ENCODE assay signal across 7 mouse cellular contexts in genomic region chr6:121064356-121065015, GRCm38 (mm10).
DNase-seq lines count a peak whose midpoint lies in the region; ATAC-seq and TF ChIP-seq lines count a peak whose summit lies in the region.

No protein-coding gene starts in this region.

- H3K27ac ChIP-seq in CH12.LX (ENCODE audit: insufficient read depth, low read depth), result no peak overlapping the region
- H3K27ac ChIP-seq in ES-Bruce4 (ENCODE audit: insufficient read depth, low read length), result no peak overlapping the region
- H3K27ac ChIP-seq in forebrain, postnatal 0 days (ENCODE audit: low read depth, low read length), result peak overlapping the region; percentile 90
- peak overlapping the region; percentile 96 for H3K27ac ChIP-seq in neural tube, embryonic 13.5 days (replicated peaks)

- peak; percentile 98 for ATAC-seq in forebrain, postnatal 0 days
- peak; percentile 89 for ATAC-seq in neural tube, embryonic 13.5 days (ENCODE audit: low read depth)
- ATAC-seq in activated CD4-positive, CD25-positive, alpha-beta regulatory T cell, adult 4 months, result no peak

- H3K4me3 ChIP-seq in CH12.LX (replicated peaks in 1 of 3; ENCODE audit: low read depth in 2 of 3, low read length in 2 of 3, poor library complexity in 1 of 3), result no peak overlapping the region
- peak overlapping the region; percentile 45 for H3K4me3 ChIP-seq in ES-Bruce4 (ENCODE audit: low read depth, low read length)
- H3K4me3 ChIP-seq in forebrain, postnatal 0 days (ENCODE audit: low read depth, low read length), result peak overlapping the region; percentile 0; the same call in 1 of the 2 replicates
- H3K4me3 ChIP-seq in neural tube, embryonic 13.5 days, result peak overlapping the region; percentile 28

- TF ChIP-seq RAD21 in CH12.LX (IDR thresholded peaks at IDR 0.05; ENCODE audit: low read depth, low read length), result no peak

- TF ChIP-seq CTCF in CH12.LX (conservative IDR thresholded peaks at IDR 0.05 in 1 of 2, IDR thresholded peaks at IDR 0.05 in 1 of 2; ENCODE audit: low read depth in 2 of 2, low read length in 2 of 2) (no peak), ES-Bruce4 (IDR thresholded peaks at IDR 0.05; ENCODE audit: low read depth, low read length) (no peak)
- no peak for TF ChIP-seq CTCF in forebrain, postnatal 0 days (IDR thresholded peaks at IDR 0.05; ENCODE audit: low read depth)

- dilution Hi-C loops in CH12.LX (cut with MboI; ENCODE audit: extremely low pct_ligation_motif_present, extremely low pct_unique_long_range_greater_than_20kb, low sequenced_read_pairs), result no loop called here

- H3K27me3 ChIP-seq in CH12.LX (replicated peaks) (no peaks in the 10 kb centered on the region), ES-Bruce4 (ENCODE audit: control insufficient read depth, insufficient read depth, low read length, poor library complexity, severe bottlenecking) (no peaks in the 10 kb centered on the region)
- H3K27me3 ChIP-seq in forebrain, postnatal 0 days (ENCODE audit: insufficient read depth, low read length), result no peaks in the 10 kb centered on the region
- no peaks in the 10 kb centered on the region for H3K27me3 ChIP-seq in neural tube, embryonic 13.5 days

- H3K36me3 ChIP-seq in CH12.LX (replicated peaks in 1 of 2; ENCODE audit: control insufficient read depth in 1 of 2, insufficient read depth in 1 of 2, low read length in 1 of 2), result peaks cover 0 to 42% of the 10 kb centered on the region in 2 experiments
- H3K36me3 ChIP-seq in ES-Bruce4 (ENCODE audit: control insufficient read depth, insufficient read depth, low read length, poor library complexity, severe bottlenecking), result no peaks in the 10 kb centered on the region
- no peaks in the 10 kb centered on the region for H3K36me3 ChIP-seq in forebrain, postnatal 0 days (ENCODE audit: insufficient read depth)
- H3K36me3 ChIP-seq in neural tube, embryonic 13.5 days, result no peaks in the 10 kb centered on the region

- peaks cover 11% of the 10 kb centered on the region; the same call in 1 of the 2 replicates for H3K79me2 ChIP-seq in CH12.LX (replicated peaks; ENCODE audit: control insufficient read depth, extremely low read depth, insufficient read depth, poor library complexity, severe bottlenecking)

- no peaks in the 10 kb centered on the region for H3K9me3 ChIP-seq in CH12.LX (replicated peaks; ENCODE audit: low read length)
- no peaks in the 10 kb centered on the region for H3K9me3 ChIP-seq in ES-Bruce4 (replicated peaks; ENCODE audit: control insufficient read depth, insufficient read depth, low read length, poor library complexity, severe bottlenecking)
- no peaks in the 10 kb centered on the region for H3K9me3 ChIP-seq in forebrain, postnatal 0 days (ENCODE audit: low read length)
- no peaks in the 10 kb centered on the region for H3K9me3 ChIP-seq in neural tube, embryonic 13.5 days

- DNase-seq in CH12.LX (ENCODE audit: extremely low read depth), result peak; percentile 59
- peak; percentile 80 for DNase-seq in forebrain, postnatal 0 days
- DNase-seq in left cerebral cortex, adult 9 months (ENCODE audit: low spot score in 2 of 2), result peak; percentile 41 to 46
- no peak for DNase-seq in layer of hippocampus, adult 8-10 months (ENCODE audit: low spot score in 2 of 2)

- in situ Hi-C loops in CH12.LX (cut with MboI; ENCODE audit: low pct_ligation_motif_present, low pct_unique_long_range_greater_than_20kb, low sequenced_read_pairs), result loop anchor here (5.0 kb wide), 1 partner anchor 38 kb away; no protein-coding TSS in a partner anchor

- TF ChIP-seq POLR2A in CH12.LX (IDR thresholded peaks at IDR 0.05; ENCODE audit: low read depth, low read length) (no peak), ES-Bruce4 (IDR thresholded peaks at IDR 0.05; ENCODE audit: insufficient read depth, low read length) (no peak)

- TF ChIP-seq EP300 in CH12.LX (IDR thresholded peaks at IDR 0.05; ENCODE audit: low read length) (no peak), ES-Bruce4 (IDR thresholded peaks at IDR 0.05; ENCODE audit: insufficient read depth, low read depth, low read length) (no peak)

- 20% methylated on average over 17 of the region's 17 CpGs for WGBS in forebrain, postnatal 0 days
- 31% methylated on average over 17 of the region's 17 CpGs for WGBS in neural tube, embryonic 13.5 days

- no peak overlapping the region for H3K9ac ChIP-seq in CH12.LX (ENCODE audit: insufficient read depth, low read depth)
- H3K9ac ChIP-seq in ES-Bruce4 (ENCODE audit: low read depth, poor library complexity, severe bottlenecking), result no peak overlapping the region
- H3K9ac ChIP-seq in forebrain, postnatal 0 days, result peak overlapping the region; percentile 43
- peak overlapping the region; percentile 78 for H3K9ac ChIP-seq in neural tube, embryonic 13.5 days

- no peak overlapping the region for H3K4me2 ChIP-seq in CH12.LX (ENCODE audit: insufficient read depth, low read depth, poor library complexity, severe bottlenecking)
- H3K4me2 ChIP-seq in forebrain, postnatal 0 days (ENCODE audit: low read depth), result peak overlapping the region; percentile 33
- H3K4me2 ChIP-seq in neural tube, embryonic 13.5 days, result peak overlapping the region; percentile 50

- H3K4me1 ChIP-seq in CH12.LX (ENCODE audit: control insufficient read depth in 1 of 2, insufficient read depth in 2 of 2) (peaks cover 61 to 95% of the 10 kb centered on the region in 2 experiments), ES-Bruce4 (ENCODE audit: control insufficient read depth, insufficient read depth, low read length) (peaks cover 10% of the 10 kb centered on the region)
- H3K4me1 ChIP-seq in forebrain, postnatal 0 days (ENCODE audit: insufficient read depth), result no peaks in the 10 kb centered on the region
- peaks cover 65% of the 10 kb centered on the region for H3K4me1 ChIP-seq in neural tube, embryonic 13.5 days (replicated peaks)

TF ChIP-seq in CH12.LX, 34 proteins besides CTCF, POLR2A, EP300 and RAD21:
- TF ChIP-seq POLR2AphosphoS2 (IDR thresholded peaks at IDR 0.05; ENCODE audit: low read depth, low read length) (no peak), USF1 (IDR thresholded peaks at IDR 0.05; ENCODE audit: low read depth, low read length) (no peak), MYC (IDR thresholded peaks at IDR 0.05; ENCODE audit: low read depth, low read length) (no peak), RCOR1 (conservative IDR thresholded peaks at IDR 0.05; ENCODE audit: low read depth, low read length) (no peak)

Comparison
In these comparisons a context has a peak if more than half of its experiments do, and no peak if none do; other contexts are left out.
1. DNase-seq: peak in CH12.LX (single experiment), forebrain, postnatal 0 days (single experiment) and left cerebral cortex, adult 9 months (2 of 2); none in layer of hippocampus, adult 8-10 months (0 of 2).
2. H3K27ac ChIP-seq: peak in forebrain, postnatal 0 days (single experiment) and neural tube, embryonic 13.5 days (single experiment); none in CH12.LX (single experiment) and ES-Bruce4 (single experiment).
3. H3K4me3 ChIP-seq: peak in ES-Bruce4 (single experiment), forebrain, postnatal 0 days (single experiment) and neural tube, embryonic 13.5 days (single experiment); none in CH12.LX (0 of 3).
4. H3K9ac ChIP-seq: peak in forebrain, postnatal 0 days (single experiment) and neural tube, embryonic 13.5 days (single experiment); none in CH12.LX (single experiment) and ES-Bruce4 (single experiment).